Mouse (Mus musculus) ES-E14 (cell line): ENCODE data around the gene G3bp1. TPM values are rescaled to one million over a fixed set of nuclear protein-coding genes. Genes with fewer than 3 reads are reported as not detected.
A peak's percentile ranks its signal among the peaks of the same experiment; 100 is the strongest.

Source experiments
- DNase-seq: peaks from one replicate; pipeline ENCODE4 v3.0.0-alpha.2; 2013; ENCODE audit warnings: low read depth, low spot score
- H3K27ac ChIP-seq: 2 replicates; pipeline ENCODE4 v1.5.1; 2012; ENCODE audit warnings: low read depth, mild to moderate bottlenecking, low read length, moderate library complexity, mixed read lengths; ENCODE audit not compliant: poor library complexity, insufficient read depth, severe bottlenecking
- H3K36me3 ChIP-seq: 2 replicates; pipeline ENCODE4 v1.6.1; 2012; ENCODE audit warnings: mild to moderate bottlenecking, low read length, moderate library complexity, mixed read lengths; ENCODE audit not compliant: control insufficient read depth, poor library complexity, insufficient read depth, severe bottlenecking
- H3K4me1 ChIP-seq, 2 experiments: fragments of 150-350 bp in 1 of 2; sonication (generic) in 1 of 2; 2 replicates each; pipeline ENCODE4 v1.6.1; 2012; ENCODE audit warnings: low read length in 2 of 2, mild to moderate bottlenecking in 1 of 2, mixed read lengths in 1 of 2; ENCODE audit not compliant: control insufficient read depth in 2 of 2, insufficient read depth in 2 of 2, poor library complexity in 1 of 2
- H3K4me3 ChIP-seq, 2 experiments: fragments of 150-350 bp in 1 of 2; sonication (generic) in 1 of 2; 2 replicates each; pipeline ENCODE4 v1.5.1; 2012; ENCODE audit warnings: low read length in 2 of 2, low read depth in 1 of 2, mild to moderate bottlenecking in 1 of 2, mixed read lengths in 1 of 2; ENCODE audit not compliant: insufficient read depth in 1 of 2, poor library complexity in 1 of 2, severe bottlenecking in 1 of 2
- H3K9ac ChIP-seq: 2 replicates; pipeline ENCODE4 v1.6.1; 2012; ENCODE audit warnings: low read depth, mild to moderate bottlenecking, low read length, mixed read lengths; ENCODE audit not compliant: poor library complexity, insufficient read depth, severe bottlenecking
- H3K9me3 ChIP-seq: fragments of 150-350 bp; sonication (generic); 2 replicates; pipeline ENCODE4 v1.6.1; 2012; ENCODE audit warnings: low read depth, mild to moderate bottlenecking, low read length; ENCODE audit not compliant: control insufficient read depth, insufficient read depth
- CHD2 ChIP-seq: IDR thresholded peaks from 2 replicates; pipeline ENCODE4 v1.6.1; 2014; ENCODE audit warnings: mild to moderate bottlenecking, low read depth, low read length, inconsistent platforms
- HCFC1 ChIP-seq: IDR thresholded peaks from 2 replicates; pipeline ENCODE4 v1.6.1; 2012; ENCODE audit warnings: low read length, inconsistent platforms, borderline replicate concordance; ENCODE audit not compliant: insufficient read depth
- MAFK ChIP-seq: IDR thresholded peaks from 2 replicates; pipeline ENCODE4 v1.6.1; 2014; ENCODE audit warnings: mild to moderate bottlenecking, low read depth, low read length, inconsistent platforms; ENCODE audit not compliant: insufficient read depth
- ZC3H11A ChIP-seq: IDR thresholded peaks from 2 replicates; pipeline ENCODE4 v1.6.1; 2012; ENCODE audit warnings: low read depth, mild to moderate bottlenecking, inconsistent platforms, low read length, borderline replicate concordance
- ZNF384 ChIP-seq: IDR thresholded peaks from 2 replicates; pipeline ENCODE4 v1.6.1; 2012; ENCODE audit warnings: low read depth, low read length, inconsistent platforms
- in situ Hi-C, 2 experiments: fragments of 600-800 bp; cut with MboI; formaldehyde crosslinking; loops; one replicate each; pipeline ENCODE4 v1.15.1; 2025; ENCODE audit warnings: low sequenced_read_pairs in 2 of 2, inconsistent platforms in 1 of 2; ENCODE audit not compliant: unreplicated experiment in 2 of 2
- total RNA-seq: library from RNA; depleted of rRNA; stranded (reverse); fragments of 300-350 nt; gene quantifications from 2 replicates; pipeline ENCODE4 v1.2.3, GENCODE M21; 2012

G3bp1 gene
- total RNA-seq, 1 experiment, result 189 TPM

GRCm38 (mm10) chr11:55428186-55429012 lies 41.1 kb upstream of the G3bp1 start:
- Histone ChIP-seq H3K9me3 (no peaks in the 10 kb centered on the region), H3K36me3 (no peaks in the 10 kb centered on the region), H3K9ac (no peak overlapping the region), H3K27ac (no peak overlapping the region), H3K4me3 (no peak overlapping the region), H3K4me1 (peaks cover 10 to 11% of the 10 kb centered on the region in 2 experiments; a peak in 2 of 4 replicates)
- in situ Hi-C loops, result no loop called here
- no peak for TF ChIP-seq CHD2
- DNase-seq, result peak; percentile 50

GRCm38 (mm10) chr11:55429973-55430372 lies 39.5 kb upstream of the G3bp1 start:
- in situ Hi-C loops, result no loop called here
- TF ChIP-seq ZC3H11A, result no peak
- no peak for TF ChIP-seq CHD2
- TF ChIP-seq MAFK, result no peak
- TF ChIP-seq ZNF384, result no peak
- TF ChIP-seq HCFC1, result no peak
- H3K27ac ChIP-seq, result no peak overlapping the region
- no peaks in the 10 kb centered on the region for H3K9me3 ChIP-seq
- no peak overlapping the region for H3K4me3 ChIP-seq
- H3K36me3 ChIP-seq, result no peaks in the 10 kb centered on the region
- H3K9ac ChIP-seq, result no peak overlapping the region
- no peak for DNase-seq
- peaks cover 5 to 6% of the 10 kb centered on the region in 2 experiments; a peak in 2 of 4 replicates for H3K4me1 ChIP-seq

GRCm38 (mm10) chr11:55432981-55433380 lies 36.5 kb upstream of the G3bp1 start:
- Histone ChIP-seq H3K4me1 (peaks cover under 1 to 7% of the 10 kb centered on the region in 2 experiments; a peak in 2 of 4 replicates), H3K27ac (no peak overlapping the region), H3K9ac (no peak overlapping the region), H3K4me3 (no peak overlapping the region), H3K9me3 (no peaks in the 10 kb centered on the region), H3K36me3 (no peaks in the 10 kb centered on the region)
- TF ChIP-seq HCFC1 (no peak), CHD2 (no peak)
- in situ Hi-C loops, result no loop called here
- no peak for DNase-seq

GRCm38 (mm10) chr11:55436089-55436488 lies 33.4 kb upstream of the G3bp1 start:
- Histone ChIP-seq H3K27ac (no peak overlapping the region), H3K9me3 (no peaks in the 10 kb centered on the region), H3K4me3 (no peak overlapping the region), H3K4me1 (peaks cover 5 to 14% of the 10 kb centered on the region in 2 experiments; a peak in 3 of 4 replicates), H3K36me3 (no peaks in the 10 kb centered on the region), H3K9ac (no peak overlapping the region)
- TF ChIP-seq MAFK, result no peak
- TF ChIP-seq CHD2, result no peak
- no peak for TF ChIP-seq ZNF384
- no peak for TF ChIP-seq HCFC1
- TF ChIP-seq ZC3H11A, result no peak
- in situ Hi-C loops, result no loop called here
- no peak for DNase-seq

- TF ChIP-seq ZNF384, result no peak
- no peak for TF ChIP-seq CHD2
- TF ChIP-seq HCFC1, result no peak
- no peak for DNase-seq
- in situ Hi-C loops, result no loop called here
- Histone ChIP-seq H3K4me3 (no peak overlapping the region), H3K9ac (no peak overlapping the region), H3K4me1 (peaks cover 10 to 25% of the 10 kb centered on the region in 2 experiments; a peak in 3 of 4 replicates), H3K9me3 (no peaks in the 10 kb centered on the region), H3K36me3 (no peaks in the 10 kb centered on the region), H3K27ac (no peak overlapping the region)
These were observed 31.5 kb upstream of the G3bp1 start for GRCm38 (mm10) chr11:55438031-55438430.
